Mouse (Mus musculus) kidney, adult 2 months (tissue): Measurements from ENCODE around the gene Tecta. TPM values are rescaled to one million over a fixed set of nuclear protein-coding genes. Genes with fewer than 3 reads are reported as not detected.

ENCODE experiments used
- DNase-seq: peaks from one replicate; pipeline ENCODE4 v3.0.0; 2021
- H3K27ac ChIP-seq: fragments of 200-500 bp; 2 replicates; pipeline ENCODE4 v1.5.1; 2012; ENCODE audit warnings: low read depth, low read length, control low read depth, inconsistent platforms; ENCODE audit not compliant: insufficient read depth
- H3K27me3 ChIP-seq: fragments of 200-500 bp; replicated peaks from 2 replicates; pipeline ENCODE4 v1.6.1; 2012; ENCODE audit warnings: mild to moderate bottlenecking, moderate library complexity, low read length, inconsistent platforms; ENCODE audit not compliant: control insufficient read depth, insufficient read depth
- H3K36me3 ChIP-seq: fragments of 200-500 bp; 2 replicates; pipeline ENCODE4 v1.6.1; 2012; ENCODE audit warnings: mild to moderate bottlenecking, moderate library complexity, low read length, inconsistent platforms; ENCODE audit not compliant: control insufficient read depth, insufficient read depth
- H3K4me1 ChIP-seq: fragments of 200-500 bp; 2 replicates; pipeline ENCODE4 v1.6.1; 2011; ENCODE audit warnings: low read length; ENCODE audit not compliant: control insufficient read depth, insufficient read depth
- H3K4me3 ChIP-seq: fragments of 200-500 bp; 2 replicates; pipeline ENCODE4 v1.5.1; 2011; ENCODE audit warnings: mild to moderate bottlenecking, low read depth, low read length, control low read depth; ENCODE audit not compliant: insufficient read depth
- CTCF ChIP-seq: fragments of 200-500 bp; conservative IDR thresholded peaks from 2 replicates; pipeline ENCODE4 v1.5.1; 2011; ENCODE audit warnings: low read depth, mild to moderate bottlenecking, control low read depth, low read length, moderate library complexity, mixed read lengths; ENCODE audit not compliant: insufficient read depth, insufficient read length
- POLR2A ChIP-seq: fragments of 200-500 bp; IDR thresholded peaks from one replicate; pipeline ENCODE4 v1.6.1; 2011; ENCODE audit warnings: low read depth, low read length, control low read depth
- WGBS: fragments of 180-500 bp; shearing (Covaris S2); methylation state at CpG from one replicate; pipeline ENCODE4 v1.1.7; 2018; 5-methylcytosine and 5-hydroxymethylcytosine counted together
- polyA plus RNA-seq: library from polyadenylated mRNA; depleted of rRNA; stranded (reverse); fragments of >200 nt; gene quantifications from 2 replicates; pipeline ENCODE4 v1.2.3, GENCODE M21; 2012

Gene Tecta
- polyA plus RNA-seq, 1 experiment = 0.08 TPM

- WGBS = 75% methylated on average over 12 of the region's 12 CpGs
- H3K27ac ChIP-seq = no peak overlapping the region
Observed at GRCm38 (mm10) chr9:42413345-42413744, 13.6 kb upstream of the Tecta start.

GRCm38 (mm10) chr9:42411296-42411695 is 11.6 kb upstream of the Tecta start:
- WGBS = 73% methylated on average over 6 of the region's 6 CpGs
- DNase-seq = no peak
- Histone ChIP-seq H3K27ac (no peak overlapping the region), H3K36me3 (peaks cover 3% of the 10 kb centered on the region; the same call in 1 of the 2 replicates), H3K4me1 (no peaks in the 10 kb centered on the region), H3K4me3 (no peak overlapping the region), H3K27me3 (no peaks in the 10 kb centered on the region)
- TF ChIP-seq CTCF (no peak), POLR2A (no peak)

More at GRCm38 (mm10) chr9:42413345-42413744, 13.6 kb upstream of the Tecta start:
- peaks cover 3% of the 10 kb centered on the region; the same call in 1 of the 2 replicates for H3K36me3 ChIP-seq
- no peak overlapping the region for H3K4me3 ChIP-seq
- no peak for TF ChIP-seq CTCF
- TF ChIP-seq POLR2A = no peak
- H3K27me3 ChIP-seq = no peaks in the 10 kb centered on the region
- DNase-seq = no peak
- no peaks in the 10 kb centered on the region for H3K4me1 ChIP-seq

- no peak for DNase-seq
- TF ChIP-seq CTCF (no peak), POLR2A (no peak)
- WGBS = 79% methylated on average over 4 of the region's 4 CpGs
- no peak overlapping the region for H3K27ac ChIP-seq
- H3K4me1 ChIP-seq = no peaks in the 10 kb centered on the region
- H3K36me3 ChIP-seq = no peaks in the 10 kb centered on the region
- H3K27me3 ChIP-seq = no peaks in the 10 kb centered on the region
- H3K4me3 ChIP-seq = no peak overlapping the region
Observed at GRCm38 (mm10) chr9:42405736-42406135, 6.0 kb upstream of the Tecta start.

GRCm38 (mm10) chr9:42401486-42401885 is 1.8 kb upstream of the Tecta start:
- no peak overlapping the region for H3K27ac ChIP-seq
- whole genome bisulfite sequencing = 70% methylated on average over 6 of the region's 6 CpGs
- no peak for TF ChIP-seq CTCF
- no peak for TF ChIP-seq POLR2A
- H3K27me3 ChIP-seq = no peaks in the 10 kb centered on the region
- DNase-seq = no peak
- no peak overlapping the region for H3K4me3 ChIP-seq
- no peaks in the 10 kb centered on the region for H3K36me3 ChIP-seq
- H3K4me1 ChIP-seq = no peaks in the 10 kb centered on the region

GRCm38 (mm10) chr9:42396141-42396540 is 3.6 kb downstream of the Tecta start:
- no peak overlapping the region for H3K4me3 ChIP-seq
- TF ChIP-seq POLR2A = no peak
- TF ChIP-seq CTCF = no peak
- no peaks in the 10 kb centered on the region for H3K4me1 ChIP-seq
- WGBS = 35% methylated on average over 2 of the region's 2 CpGs
- no peaks in the 10 kb centered on the region for H3K36me3 ChIP-seq
- no peak overlapping the region for H3K27ac ChIP-seq
- no peaks in the 10 kb centered on the region; the same call in 1 of the 2 replicates for H3K27me3 ChIP-seq
- DNase-seq = no peak

- WGBS = 67% methylated on average over 6 of the region's 6 CpGs
- TF ChIP-seq POLR2A (no peak), CTCF (no peak)
- no peaks in the 10 kb centered on the region for H3K4me1 ChIP-seq
Observed at GRCm38 (mm10) chr9:42394903-42395302, 4.8 kb downstream of the Tecta start.

GRCm38 (mm10) chr9:42394321-42394720 is 5.4 kb downstream of the Tecta start:
- TF ChIP-seq CTCF (no peak), POLR2A (no peak)

More at GRCm38 (mm10) chr9:42394903-42395302, 4.8 kb downstream of the Tecta start:
- Histone ChIP-seq H3K4me3 (no peak overlapping the region), H3K27ac (no peak overlapping the region), H3K27me3 (no peaks in the 10 kb centered on the region; the same call in 1 of the 2 replicates), H3K36me3 (no peaks in the 10 kb centered on the region)
- DNase-seq = no peak

More at GRCm38 (mm10) chr9:42394321-42394720, 5.4 kb downstream of the Tecta start:
- no peak for DNase-seq
- Histone ChIP-seq H3K27me3 (no peaks in the 10 kb centered on the region; the same call in 1 of the 2 replicates), H3K36me3 (no peaks in the 10 kb centered on the region), H3K4me1 (no peaks in the 10 kb centered on the region), H3K4me3 (no peak overlapping the region), H3K27ac (no peak overlapping the region)
- 68% methylated on average over 8 of the region's 8 CpGs for WGBS
